Mouse (Mus musculus): ENCODE measurements at regions not wholly inside any gene's neighbourhood (a gene's known extent, or its start where the extent isn't known, plus 50 kb on each side); places are given as distances from the start of the nearest gene placed in this dataset.
A peak's percentile ranks its signal among the peaks of the same experiment; 100 is the strongest.
"Not testable (repeated sequence)": the region's sequence is repeated elsewhere in the genome, so short reads cannot be mapped to it uniquely, and the experiment has no call there.

GRCm38 (mm10) chr12:51133676-51134075 lies 214.2 kb upstream of the G2e3 start:
- DNase-seq; intact Hi-C loops (cut with DNase I): not testable (repeated sequence)

- intact Hi-C loops (cut with DNase I), result no loop called here
- DNase-seq, result no peak
Observed at GRCm38 (mm10) chr12:51128274-51128673, 219.6 kb upstream of the G2e3 start.

GRCm38 (mm10) chr12:51118781-51119180 lies 229.1 kb upstream of the G2e3 start:
- no peak for DNase-seq
- intact Hi-C loops (cut with DNase I), result no loop called here

GRCm38 (mm10) chr12:51118021-51118694 lies 229.7 kb upstream of the G2e3 start:
- intact Hi-C loops (cut with DNase I), result no loop called here
- peak; percentile 17 for DNase-seq

- intact Hi-C loops (cut with DNase I), result no loop called here
- no peak for DNase-seq
Observed at GRCm38 (mm10) chr12:51117436-51118020, 230.3 kb upstream of the G2e3 start.

- DNase-seq, result no peak
- intact Hi-C loops (cut with DNase I), result no loop called here
Observed at GRCm38 (mm10) chr12:51111811-51112210, 236.1 kb upstream of the G2e3 start.

GRCm38 (mm10) chr12:51108044-51108443 lies 239.8 kb upstream of the G2e3 start:
- no peak for DNase-seq
- intact Hi-C loops (cut with DNase I), result no loop called here

GRCm38 (mm10) chr12:51103541-51104042 lies 244.3 kb upstream of the G2e3 start:
- no peak for DNase-seq
- intact Hi-C loops (cut with DNase I), result no loop called here

- intact Hi-C loops (cut with DNase I), result no loop called here
- no peak for DNase-seq
Observed at GRCm38 (mm10) chr12:51101636-51102035, 246.2 kb upstream of the G2e3 start.

- intact Hi-C loops (cut with DNase I), result no loop called here
Observed at GRCm38 (mm10) chr12:51100868-51101267, 247.0 kb upstream of the G2e3 start.

GRCm38 (mm10) chr12:51095974-51096373 lies 251.9 kb upstream of the G2e3 start:
- intact Hi-C loops (cut with DNase I), result no loop called here

More at GRCm38 (mm10) chr12:51100868-51101267, 247.0 kb upstream of the G2e3 start:
- no peak for DNase-seq

GRCm38 (mm10) chr12:51089324-51089723 lies 258.5 kb upstream of the G2e3 start:
- intact Hi-C loops (cut with DNase I), result no loop called here
- no peak for DNase-seq

More at GRCm38 (mm10) chr12:51095974-51096373, 251.9 kb upstream of the G2e3 start:
- no peak for DNase-seq

GRCm38 (mm10) chr12:51081809-51082208 lies 266.1 kb upstream of the G2e3 start:
- DNase-seq, result no peak
- intact Hi-C loops (cut with DNase I), result no loop called here

- no peak for DNase-seq
- intact Hi-C loops (cut with DNase I), result no loop called here
Observed at GRCm38 (mm10) chr12:51073503-51073902, 274.4 kb upstream of the G2e3 start.

- no peak for DNase-seq
- intact Hi-C loops (cut with DNase I), result no loop called here
Observed at GRCm38 (mm10) chr12:51060931-51061330, 286.9 kb upstream of the G2e3 start.

- peak; percentile 3 to 14 for DNase-seq
- intact Hi-C loops (cut with DNase I), result no loop called here
Observed at GRCm38 (mm10) chr12:51058569-51058968, 289.3 kb upstream of the G2e3 start.

GRCm38 (mm10) chr12:51058104-51058503 lies 289.8 kb upstream of the G2e3 start:
- intact Hi-C loops (cut with DNase I), result no loop called here
- no peak for DNase-seq

GRCm38 (mm10) chr12:51047116-51047515 lies 300.7 kb upstream of the G2e3 start:
- intact Hi-C loops (cut with DNase I), result no loop called here
- no peak for DNase-seq

GRCm38 (mm10) chr12:51045437-51045836 lies 302.4 kb upstream of the G2e3 start:
- no peak for DNase-seq
- intact Hi-C loops (cut with DNase I), result no loop called here

GRCm38 (mm10) chr12:51045020-51045419 lies 302.8 kb upstream of the G2e3 start:
- intact Hi-C loops (cut with DNase I), result no loop called here

GRCm38 (mm10) chr12:51032193-51032592 lies 315.7 kb upstream of the G2e3 start:
- intact Hi-C loops (cut with DNase I), result no loop called here
- no peak for DNase-seq

More at GRCm38 (mm10) chr12:51045020-51045419, 302.8 kb upstream of the G2e3 start:
- DNase-seq, result no peak

GRCm38 (mm10) chr12:51028601-51029174 lies 319.2 kb upstream of the G2e3 start:
- no peak for DNase-seq

More at GRCm38 (mm10) chr12:51028601-51029174, 319.2 kb upstream of the G2e3 start:
- intact Hi-C loops (cut with DNase I), result no loop called here

All from heart, postnatal 36 days (tissue).